Mouse (Mus musculus) midbrain, postnatal 0 days (tissue): ENCODE results near the gene Olfr32. TPM values are rescaled to one million over a fixed set of nuclear protein-coding genes. Genes with fewer than 3 reads are reported as not detected.
"Not testable (repeated sequence)": the region's sequence is repeated elsewhere in the genome, so short reads cannot be mapped to it uniquely, and the experiment has no call there.

Source experiments
- ATAC-seq: fragments of 200-750 bp; cut with Nextera tagmentation; 2 replicates; pipeline ENCODE4 v1.8.0; 2017; ENCODE audit warnings: moderate number of reproducible peaks, mild to moderate bottlenecking, moderate TSS enrichment, moderate library complexity; ENCODE audit not compliant: low FRiP score
- DNase-seq: peaks from one replicate; pipeline ENCODE4 v3.0.0-alpha.2; 2015; ENCODE audit warnings: low spot score
- H3K27ac ChIP-seq: fragments of 300-500 bp; sonication (generic); 2 replicates; pipeline ENCODE4 v1.5.1; 2014; ENCODE audit warnings: low read depth, mild to moderate bottlenecking, low read length, mixed read lengths
- H3K27me3 ChIP-seq: fragments of 300-500 bp; sonication (generic); 2 replicates; pipeline ENCODE4 v1.6.1; 2014; ENCODE audit warnings: low read length, control low read depth, mixed read lengths; ENCODE audit not compliant: insufficient read depth
- H3K36me3 ChIP-seq: fragments of 300-500 bp; sonication (generic); 2 replicates; pipeline ENCODE4 v1.6.1; 2014; ENCODE audit warnings: low read length, control low read depth, mixed read lengths; ENCODE audit not compliant: insufficient read depth
- H3K4me1 ChIP-seq: fragments of 300-500 bp; sonication (generic); 2 replicates; pipeline ENCODE4 v1.6.1; 2014; ENCODE audit warnings: mild to moderate bottlenecking, control low read depth, antibody characterized with exemption, low read length, mixed read lengths; ENCODE audit not compliant: insufficient read depth
- H3K4me2 ChIP-seq: fragments of 300-500 bp; sonication (generic); 2 replicates; pipeline ENCODE4 v1.6.1; 2014; ENCODE audit warnings: low read depth, mild to moderate bottlenecking, low read length, mixed read lengths; ENCODE audit not compliant: poor library complexity, severe bottlenecking
- H3K4me3 ChIP-seq: fragments of 300-500 bp; sonication (generic); 2 replicates; pipeline ENCODE4 v1.5.1; 2014; ENCODE audit warnings: low read depth, mild to moderate bottlenecking, low read length, moderate library complexity
- H3K9ac ChIP-seq: fragments of 300-500 bp; sonication (generic); replicated peaks from 2 replicates; pipeline ENCODE4 v1.6.1; 2014; ENCODE audit warnings: mild to moderate bottlenecking, low read length, moderate library complexity, mixed read lengths; ENCODE audit not compliant: poor library complexity, severe bottlenecking
- H3K9me3 ChIP-seq: fragments of 300-500 bp; sonication (generic); 2 replicates; pipeline ENCODE4 v1.6.1; 2016; ENCODE audit warnings: low read length, control low read depth
- CTCF ChIP-seq: IDR thresholded peaks from 2 replicates; pipeline ENCODE4 v1.5.1; 2016; ENCODE audit warnings: antibody characterized with exemption, mild to moderate bottlenecking
- WGBS: fragments of 180-500 bp; shearing (Covaris S2); extraction: QIAGEN DNeasy Blood & Tissue Kit; methylation state at CpG from one replicate; pipeline ENCODE4 v1.1.7; 2014; 5-methylcytosine and 5-hydroxymethylcytosine counted together
- polyA plus RNA-seq: library from polyadenylated mRNA; unstranded; fragments of >200 nt; fragmentation: Nextera tagmentation; extraction: Ambion mirVana; gene quantifications from 2 replicates; pipeline ENCODE4 v1.2.1, GENCODE M21; 2015
- total RNA-seq: library from RNA; depleted of rRNA; stranded (reverse); fragments of >200 nt; gene quantifications from 2 replicates; pipeline ENCODE4 v1.2.3, GENCODE M21; 2014; rRNA removed

The Olfr32 gene
- total RNA-seq (not detected in 2 replicates), polyA plus RNA-seq (not detected in 2 replicates)

GRCm38 (mm10) chr2:90142196-90142595 lies at the start of gene Olfr32:
Gene Olfr32, minus strand, starts transcription at chr2:90142296.
- no peak for ATAC-seq
- Histone ChIP-seq H3K9ac (no peak within 1 kb of the TSS), H3K9me3 (no peaks in the 10 kb centered on the region), H3K36me3 (no peaks in the 10 kb centered on the region), H3K27me3 (no peaks in the 10 kb centered on the region), H3K4me1 (no peaks in the 10 kb centered on the region), H3K27ac (no peak within 1 kb of the TSS), H3K4me3 (no peak within 1 kb of the TSS), H3K4me2 (no peak within 1 kb of the TSS)
- no peak for TF ChIP-seq CTCF
- no peak for DNase-seq

DNA sequence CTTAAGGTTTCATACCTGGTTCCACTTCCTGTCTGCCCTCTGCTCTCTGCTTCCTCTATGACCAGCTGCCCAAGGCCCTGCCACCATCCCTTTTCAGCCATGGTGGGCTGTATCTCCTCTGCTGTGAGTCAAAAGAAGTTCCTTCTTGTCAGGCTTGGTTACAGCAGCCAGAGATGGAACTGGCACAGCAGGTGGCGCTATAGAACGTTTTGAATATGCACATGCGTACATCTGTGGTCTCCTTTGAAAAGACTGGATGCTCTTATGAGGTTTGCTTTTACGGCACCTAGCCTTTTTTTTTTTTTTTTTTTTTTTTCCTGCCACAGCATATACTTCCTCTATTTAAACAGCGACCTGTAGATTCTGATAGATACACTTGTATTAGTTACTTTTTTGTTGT lies 45.0 kb upstream of the Olfr32 start:
- not testable (repeated sequence) for H3K4me2 ChIP-seq, H3K27ac ChIP-seq, DNase-seq, H3K4me1 ChIP-seq, H3K27me3 ChIP-seq, H3K9ac ChIP-seq, H3K9me3 ChIP-seq, ATAC-seq, H3K36me3 ChIP-seq, H3K4me3 ChIP-seq
- no CpG with 5 or more reads among the region's 5 CpGs for WGBS

- not testable (repeated sequence) for H3K27ac ChIP-seq, H3K36me3 ChIP-seq, H3K4me3 ChIP-seq, H3K9ac ChIP-seq, H3K27me3 ChIP-seq, H3K4me2 ChIP-seq, DNase-seq, H3K4me1 ChIP-seq, ATAC-seq, H3K9me3 ChIP-seq
- no CpG with 5 or more reads among the region's 4 CpGs for WGBS
These were observed 44.0 kb upstream of the Olfr32 start for GRCm38 (mm10) chr2:90186082-90186481.

DNA sequence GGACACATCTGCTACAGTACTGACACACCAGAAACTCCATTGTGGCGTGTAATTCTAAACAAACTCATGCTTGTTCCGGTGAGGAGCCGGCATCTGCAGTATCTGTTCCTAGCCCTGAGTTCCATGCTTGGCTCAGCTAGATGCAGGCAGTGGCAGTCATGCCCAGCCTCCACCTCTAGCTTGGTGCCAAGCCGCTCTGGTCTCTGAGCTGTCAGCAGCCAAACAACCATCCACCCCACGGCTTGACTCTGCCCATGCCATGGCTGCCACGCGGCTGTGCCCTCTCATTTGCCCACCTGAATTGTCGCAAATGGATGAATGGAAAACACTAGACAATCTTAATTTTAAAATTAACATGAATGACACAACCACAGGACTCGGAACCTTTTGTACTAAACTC lies 11.8 kb upstream of the Olfr32 start:
- ATAC-seq, result no peak
- 93% methylated on average over 9 of the region's 9 CpGs for WGBS
- H3K9me3 ChIP-seq, result no peaks in the 10 kb centered on the region
- H3K4me1 ChIP-seq, result no peaks in the 10 kb centered on the region
- H3K9ac ChIP-seq, result no peak overlapping the region
- no peak for DNase-seq
- no peak for TF ChIP-seq CTCF
- no peak overlapping the region for H3K4me3 ChIP-seq
- H3K36me3 ChIP-seq, result no peaks in the 10 kb centered on the region
- no peak overlapping the region for H3K27ac ChIP-seq
- no peaks in the 10 kb centered on the region for H3K27me3 ChIP-seq
- no peak overlapping the region for H3K4me2 ChIP-seq

GRCm38 (mm10) chr2:90152991-90153390 lies 10.9 kb upstream of the Olfr32 start, which contains the start of gene Olfr1270:
Gene Olfr1270, minus strand, starts transcription at chr2:90153091.
- Histone ChIP-seq H3K4me1 (no peaks in the 10 kb centered on the region), H3K27ac (no peak within 1 kb of the TSS), H3K9me3 (no peaks in the 10 kb centered on the region), H3K27me3 (no peaks in the 10 kb centered on the region), H3K36me3 (no peaks in the 10 kb centered on the region), H3K4me2 (no peak within 1 kb of the TSS), H3K9ac (no peak within 1 kb of the TSS), H3K4me3 (no peak within 1 kb of the TSS)
- DNase-seq (no peak), ATAC-seq (no peak)
- WGBS, result 90% methylated on average over 3 of the region's 3 CpGs
- TF ChIP-seq CTCF, result no peak

DNA sequence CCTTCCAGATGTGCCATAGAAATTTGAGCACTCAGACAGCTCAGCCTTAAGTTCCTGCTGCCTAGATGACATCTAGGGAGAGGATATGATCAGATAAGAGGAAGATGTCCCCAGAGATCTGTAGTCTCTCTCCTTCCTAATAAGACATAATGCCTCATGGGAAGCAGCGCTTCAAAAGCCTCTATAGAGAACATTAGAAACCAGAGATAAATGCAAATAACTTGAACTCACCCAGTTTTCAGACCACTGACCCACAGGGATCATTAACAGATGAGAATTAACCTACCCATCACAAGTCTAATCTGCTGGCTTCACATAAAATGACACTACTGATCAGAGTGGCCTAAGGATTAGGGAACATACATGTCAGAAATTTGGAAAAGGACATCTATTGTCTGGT lies 20.8 kb downstream of the Olfr32 start, which contains the start of gene Olfr1269:
Gene Olfr1269 (minus strand): TSS at position 101 of the 400 bp plus-strand sequence.
- ATAC-seq (no peak), DNase-seq (no peak)
- no peaks in the 10 kb centered on the region for H3K9me3 ChIP-seq
- H3K27ac ChIP-seq, result no peak within 1 kb of the TSS
- H3K4me1 ChIP-seq, result no peaks in the 10 kb centered on the region
- H3K4me3 ChIP-seq, result no peak within 1 kb of the TSS
- H3K9ac ChIP-seq, result no peak within 1 kb of the TSS
- no peak for TF ChIP-seq CTCF
- H3K36me3 ChIP-seq, result no peaks in the 10 kb centered on the region
- no peaks in the 10 kb centered on the region for H3K27me3 ChIP-seq
- no peak within 1 kb of the TSS for H3K4me2 ChIP-seq
- 91% methylated on average over 1 of the region's 1 CpGs for WGBS

Other genes starting within 250 kb of the Olfr32 start
- not detected in 2 replicates for gene Olfr1258, start 215.0 kb downstream of the Olfr32 start, total RNA-seq
- not detected in 2 replicates for gene Olfr1258, start 215.0 kb downstream of the Olfr32 start, polyA plus RNA-seq
- not detected in 2 replicates for gene Olfr1259, start 193.6 kb downstream of the Olfr32 start, total RNA-seq
- not detected in 2 replicates for gene Olfr1259, start 193.6 kb downstream of the Olfr32 start, polyA plus RNA-seq
- not detected in 2 replicates for gene Olfr1260, start 168.0 kb downstream of the Olfr32 start, total RNA-seq
- not detected in 2 replicates for gene Olfr1260, start 168.0 kb downstream of the Olfr32 start, polyA plus RNA-seq
- gene Olfr1261, start 151.1 kb downstream of the Olfr32 start, total RNA-seq, result not detected in 2 replicates
- gene Olfr1261, start 151.1 kb downstream of the Olfr32 start, polyA plus RNA-seq, result not detected in 2 replicates
- gene Olfr1262, start 142.2 kb downstream of the Olfr32 start, total RNA-seq, result not detected in 2 replicates
- gene Olfr1262, start 142.2 kb downstream of the Olfr32 start, polyA plus RNA-seq, result not detected in 2 replicates
- not detected in 2 replicates for gene Olfr1263, start 130.2 kb downstream of the Olfr32 start, total RNA-seq
- gene Olfr1263, start 130.2 kb downstream of the Olfr32 start, polyA plus RNA-seq, result not detected in 2 replicates
- not detected in 2 replicates for gene Olfr1264, start 116.7 kb downstream of the Olfr32 start, total RNA-seq
- gene Olfr1264, start 116.7 kb downstream of the Olfr32 start, polyA plus RNA-seq, result not detected in 2 replicates
- gene Olfr1265, start 107.0 kb downstream of the Olfr32 start, total RNA-seq, result not detected in 2 replicates
- not detected in 2 replicates for gene Olfr1265, start 107.0 kb downstream of the Olfr32 start, polyA plus RNA-seq
- gene Olfr140, start 78.7 kb downstream of the Olfr32 start, total RNA-seq, result not detected in 2 replicates
- not detected in 2 replicates for gene Olfr140, start 78.7 kb downstream of the Olfr32 start, polyA plus RNA-seq
- gene Olfr1269, start 20.9 kb downstream of the Olfr32 start, total RNA-seq, result not detected in 2 replicates
- gene Olfr1269, start 20.9 kb downstream of the Olfr32 start, polyA plus RNA-seq, result not detected in 2 replicates
- not detected in 2 replicates for gene Olfr1270, start 10.8 kb upstream of the Olfr32 start, total RNA-seq
- gene Olfr1270, start 10.8 kb upstream of the Olfr32 start, polyA plus RNA-seq, result not detected in 2 replicates
- not detected in 2 replicates for gene Olfr1506, start 82.2 kb upstream of the Olfr32 start, total RNA-seq
- gene Olfr1506, start 82.2 kb upstream of the Olfr32 start, polyA plus RNA-seq, result not detected in 2 replicates
- not detected in 2 replicates for gene Olfr142, start 115.3 kb upstream of the Olfr32 start, total RNA-seq
- not detected in 2 replicates for gene Olfr142, start 115.3 kb upstream of the Olfr32 start, polyA plus RNA-seq
- gene Olfr1271, start 128.7 kb upstream of the Olfr32 start, total RNA-seq, result not detected in 2 replicates
- gene Olfr1271, start 128.7 kb upstream of the Olfr32 start, polyA plus RNA-seq, result not detected in 2 replicates
- not detected in 2 replicates for gene Olfr1272, start 150.5 kb upstream of the Olfr32 start, total RNA-seq
- gene Olfr1272, start 150.5 kb upstream of the Olfr32 start, polyA plus RNA-seq, result not detected in 2 replicates
- gene Gm13769, start 179.9 kb upstream of the Olfr32 start, total RNA-seq, result not detected in 2 replicates
- gene Gm13769, start 179.9 kb upstream of the Olfr32 start, polyA plus RNA-seq, result not detected in 2 replicates